ENCODE assay signal across 21 mouse cellular contexts in the genomic region with DNA sequence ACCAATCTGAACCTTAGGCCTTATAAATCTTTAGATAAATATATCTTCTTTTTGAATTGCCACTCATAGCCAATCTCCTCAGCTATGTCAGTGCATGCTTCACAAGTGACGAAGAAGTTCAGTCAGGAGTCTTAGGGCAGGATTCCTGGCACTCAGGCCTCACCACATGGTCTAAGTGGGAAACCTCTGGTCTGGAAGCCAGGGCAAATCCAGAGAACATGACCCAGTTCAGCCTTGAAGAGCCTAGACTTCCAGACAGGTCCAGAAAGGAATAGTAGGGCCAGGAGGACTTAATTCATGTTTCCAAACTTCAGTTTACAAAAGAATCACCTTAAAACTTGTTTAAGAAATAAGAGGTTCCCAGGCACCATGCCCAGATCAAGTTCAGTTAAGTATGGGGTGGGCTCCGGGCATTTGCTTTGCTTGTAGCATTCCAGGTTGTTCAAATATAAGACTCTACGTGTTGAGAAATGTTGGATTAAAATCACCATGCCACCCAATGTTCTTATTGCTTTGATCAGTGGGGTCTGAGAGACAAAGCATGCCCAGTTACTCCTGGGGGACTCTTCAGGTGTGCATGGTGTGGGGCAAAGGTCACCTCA. TPM values are rescaled to one million over a fixed set of nuclear protein-coding genes. Genes with fewer than 3 reads are reported as not detected.
DNase-seq lines count a peak whose midpoint lies in the region; ATAC-seq and TF ChIP-seq lines count a peak whose summit lies in the region.
"Had no signal": no experiment of that assay in that cellular context is flagged by ENCODE, and none has a peak within 500 bp of the region (broad histone marks: within the 10 kb centered on the region; RNA-seq: fewer than 3 reads in every experiment).

No protein-coding gene starts in this region.

- H3K27ac ChIP-seq in heart, embryonic 10.5 days: no peak overlapping the region
- peak overlapping the region; percentile 81 for H3K27ac ChIP-seq in lung, embryonic 16.5 days (ENCODE audit: low read length)
- H3K27ac ChIP-seq: forebrain, embryonic 10.5 days; forebrain, embryonic 13.5 days; heart, adult 2 months; hindbrain, embryonic 12.5 days; hindbrain, embryonic 15.5 days had no signal

- TF ChIP-seq POLR2A in lung, adult 2 months (IDR thresholded peaks at IDR 0.05; ENCODE audit: borderline replicate concordance, extremely low read depth, low read depth, low read length): no peak

- peak; percentile 89 for ATAC-seq in lung, embryonic 16.5 days (ENCODE audit: low read depth)
- ATAC-seq: activated CD4-positive, CD25-positive, alpha-beta regulatory T cell, adult 4 months; forebrain, embryonic 13.5 days; forebrain, postnatal 0 days had no signal

- TF ChIP-seq CTCF in lung, adult 2 months (IDR thresholded peaks at IDR 0.05; ENCODE audit: insufficient read depth, low read length): no peak

- no peaks in the 10 kb centered on the region for H3K27me3 ChIP-seq in heart, embryonic 10.5 days (ENCODE audit: insufficient read depth, poor library complexity, severe bottlenecking)
- H3K27me3 ChIP-seq in lung, embryonic 16.5 days (ENCODE audit: control insufficient read depth, insufficient read depth, low read depth, low read length): no peaks in the 10 kb centered on the region
- H3K27me3 ChIP-seq: hindbrain, embryonic 12.5 days; hindbrain, embryonic 15.5 days had no signal

- H3K36me3 ChIP-seq in heart, embryonic 10.5 days: no peaks in the 10 kb centered on the region
- H3K36me3 ChIP-seq in lung, embryonic 16.5 days (ENCODE audit: control insufficient read depth, insufficient read depth, low read length): no peaks in the 10 kb centered on the region
- H3K36me3 ChIP-seq: forebrain, embryonic 10.5 days; hindbrain, embryonic 12.5 days; hindbrain, embryonic 15.5 days had no signal

- 77% methylated on average over 3 of the region's 3 CpGs for WGBS in heart, embryonic 10.5 days
- 44% methylated on average over 3 of the region's 3 CpGs for WGBS in lung, embryonic 16.5 days
- 61% methylated on average over 3 of the region's 3 CpGs for WGBS in lung, adult 2 months

- no peaks in the 10 kb centered on the region for H3K4me1 ChIP-seq in heart, embryonic 10.5 days
- H3K4me1 ChIP-seq in lung, embryonic 16.5 days (replicated peaks; ENCODE audit: control insufficient read depth, insufficient read depth, low read length): no peaks in the 10 kb centered on the region; the same call in 1 of the 2 replicates
- no peaks in the 10 kb centered on the region for H3K4me1 ChIP-seq in lung, adult 2 months (ENCODE audit: control insufficient read depth, insufficient read depth, low read length)

- H3K4me3 ChIP-seq in heart, embryonic 10.5 days: no peak overlapping the region
- no peak overlapping the region for H3K4me3 ChIP-seq in lung, embryonic 16.5 days (ENCODE audit: low read length)
- no peak overlapping the region for H3K4me3 ChIP-seq in lung, adult 2 months (replicated peaks; ENCODE audit: extremely low read depth, low read depth, low read length)
- H3K4me3 ChIP-seq: forebrain, embryonic 10.5 days; forebrain, embryonic 13.5 days; heart, adult 2 months; hindbrain, embryonic 12.5 days; hindbrain, embryonic 15.5 days had no signal

- no peak overlapping the region for H3K4me2 ChIP-seq in lung, embryonic 16.5 days (ENCODE audit: low read depth, low read length)
- H3K4me2 ChIP-seq: forebrain, embryonic 13.5 days; heart, embryonic 11.5 days; hindbrain, embryonic 12.5 days; hindbrain, embryonic 15.5 days had no signal

- DNase-seq in heart, adult 11 months: peak; percentile 53
- no peak for DNase-seq in heart, embryonic 10.5 days (ENCODE audit: low spot score)
- DNase-seq in lung, adult 2 months: no peak
- peak; percentile 22 to 40 for DNase-seq in lung, postnatal 4 days
- no peak for DNase-seq in frontal cortex, postnatal 36 days (ENCODE audit: low spot score in 2 of 2)
- DNase-seq: adrenal gland, adult 8-10 months; adrenal gland, postnatal 25 days; cerebellum, adult 11-12 months; cerebellum, adult 8-10 months; cerebellum, postnatal 10 days; cerebellum, postnatal 36 days; forebrain, postnatal 0 days; gastrocnemius, postnatal 25 days; heart, adult 2 months had no signal

- no peaks in the 10 kb centered on the region for H3K9me3 ChIP-seq in heart, embryonic 10.5 days
- H3K9me3 ChIP-seq in lung, embryonic 16.5 days (ENCODE audit: control insufficient read depth, low read length): no peaks in the 10 kb centered on the region
- H3K9me3 ChIP-seq: forebrain, embryonic 10.5 days; forebrain, embryonic 13.5 days; hindbrain, embryonic 12.5 days; hindbrain, embryonic 15.5 days had no signal

- no peak overlapping the region for H3K9ac ChIP-seq in lung, embryonic 16.5 days (ENCODE audit: low read length)
- H3K9ac ChIP-seq: forebrain, embryonic 13.5 days; forebrain, postnatal 0 days; hindbrain, embryonic 12.5 days; hindbrain, embryonic 15.5 days had no signal

RNA-seq across cellular contexts. Expression of gene Nfib, which starts 38.2 kb away (rescaled TPM):
- 38.1 and 38.9 TPM in 2 replicates for polyA plus RNA-seq in heart, embryonic 10.5 days (2016; fragmentation: Nextera tagmentation; extraction: Ambion mirVana)
- polyA plus RNA-seq in lung, embryonic 16.5 days (2015; fragmentation: Nextera tagmentation; extraction: Ambion mirVana): 104 and 107 TPM in 2 replicates
- 35.6 and 48.1 TPM in 2 replicates for polyA plus RNA-seq in lung, adult 2 months (2012; rRNA removed)

Comparison
In these comparisons a context has a peak if more than half of its experiments do, and no peak if none do; other contexts are left out.
1. DNase-seq: peak in heart, adult 11 months (single experiment) and lung, postnatal 4 days (2 of 2); none in heart, embryonic 10.5 days (single experiment), lung, adult 2 months (single experiment) and frontal cortex, postnatal 36 days (0 of 2).